Mouse (Mus musculus) ES-Bruce4 (cell line): Measurements from ENCODE around the gene Cfap77. TPM values are rescaled to one million over a fixed set of nuclear protein-coding genes. Genes with fewer than 3 reads are reported as not detected.

Source experiments
- H3K27ac ChIP-seq: 2 replicates; pipeline ENCODE4 v1.5.1; 2012; ENCODE audit warnings: low read length, inconsistent platforms; ENCODE audit not compliant: insufficient read depth
- H3K27me3 ChIP-seq: 2 replicates; pipeline ENCODE4 v1.6.1; 2012; ENCODE audit warnings: mild to moderate bottlenecking, low read length, inconsistent platforms; ENCODE audit not compliant: control insufficient read depth, poor library complexity, insufficient read depth, severe bottlenecking
- H3K36me3 ChIP-seq: 2 replicates; pipeline ENCODE4 v1.6.1; 2012; ENCODE audit warnings: inconsistent platforms, mild to moderate bottlenecking, low read length, moderate library complexity; ENCODE audit not compliant: control insufficient read depth, poor library complexity, insufficient read depth, severe bottlenecking
- H3K4me1 ChIP-seq: one replicate; pipeline ENCODE4 v1.8.1; 2011; ENCODE audit warnings: low read length; ENCODE audit not compliant: control insufficient read depth, insufficient read depth
- H3K4me3 ChIP-seq: 2 replicates; pipeline ENCODE4 v1.5.1; 2011; ENCODE audit warnings: low read depth, mild to moderate bottlenecking, low read length
- H3K9ac ChIP-seq: 2 replicates; pipeline ENCODE4 v1.6.1; 2012; ENCODE audit warnings: low read depth, mild to moderate bottlenecking, inconsistent platforms; ENCODE audit not compliant: poor library complexity, severe bottlenecking
- H3K9me3 ChIP-seq: replicated peaks from 2 replicates; pipeline ENCODE4 v1.6.1; 2012; ENCODE audit warnings: mild to moderate bottlenecking, low read length, inconsistent platforms; ENCODE audit not compliant: control insufficient read depth, poor library complexity, insufficient read depth, severe bottlenecking
- CTCF ChIP-seq: IDR thresholded peaks from one replicate; pipeline ENCODE4 v1.8.1; 2011; ENCODE audit warnings: low read depth, low read length
- EP300 ChIP-seq: IDR thresholded peaks from 2 replicates; pipeline ENCODE4 v1.6.1; 2011; ENCODE audit warnings: low read depth, low read length; ENCODE audit not compliant: insufficient read depth
- POLR2A ChIP-seq: IDR thresholded peaks from one replicate; pipeline ENCODE4 v1.8.1; 2011; ENCODE audit warnings: low read length; ENCODE audit not compliant: insufficient read depth
- polyA plus RNA-seq: library from polyadenylated mRNA; stranded (reverse); fragments of >200 nt; gene quantifications from 2 replicates; pipeline ENCODE4 v1.2.4, GENCODE M21; 2011; ENCODE audit warnings: low read depth; ENCODE audit not compliant: missing spikeins, insufficient read depth, insufficient read length

Gene Cfap77
- polyA plus RNA-seq, 1 experiment, result 2.5 TPM

- no peak for TF ChIP-seq EP300
- TF ChIP-seq CTCF, result peak; percentile 94
- H3K27ac ChIP-seq, result no peak overlapping the region
- no peaks in the 10 kb centered on the region for H3K36me3 ChIP-seq
- no peaks in the 10 kb centered on the region for H3K9me3 ChIP-seq
- no peak overlapping the region for H3K9ac ChIP-seq
- no peaks in the 10 kb centered on the region for H3K4me1 ChIP-seq
- H3K27me3 ChIP-seq, result no peaks in the 10 kb centered on the region
- H3K4me3 ChIP-seq, result no peak overlapping the region
Measured at GRCm38 (mm10) chr2:28976635-28977034, 78.2 kb downstream of the Cfap77 start.

- Histone ChIP-seq H3K4me1 (no peaks in the 10 kb centered on the region), H3K36me3 (no peaks in the 10 kb centered on the region), H3K9ac (no peak overlapping the region), H3K4me3 (no peak overlapping the region), H3K9me3 (no peaks in the 10 kb centered on the region), H3K27ac (no peak overlapping the region), H3K27me3 (no peaks in the 10 kb centered on the region)
- no peak for TF ChIP-seq CTCF
- TF ChIP-seq POLR2A, result no peak
- TF ChIP-seq EP300, result no peak
Measured at GRCm38 (mm10) chr2:28975604-28976003, 79.3 kb downstream of the Cfap77 start.

GRCm38 (mm10) chr2:28974520-28974919 is 80.3 kb downstream of the Cfap77 start:
- Histone ChIP-seq H3K4me3 (peak overlapping the region; percentile 9; the same call in 1 of the 2 replicates), H3K27ac (no peak overlapping the region), H3K4me1 (no peaks in the 10 kb centered on the region), H3K9ac (no peak overlapping the region), H3K36me3 (no peaks in the 10 kb centered on the region), H3K9me3 (no peaks in the 10 kb centered on the region), H3K27me3 (no peaks in the 10 kb centered on the region)
- TF ChIP-seq POLR2A (no peak), EP300 (no peak), CTCF (no peak)

GRCm38 (mm10) chr2:28973832-28974450 is 80.9 kb downstream of the Cfap77 start:
- no peak overlapping the region; the same call in 1 of the 2 replicates for H3K9ac ChIP-seq
- H3K27me3 ChIP-seq, result no peaks in the 10 kb centered on the region
- TF ChIP-seq EP300 (no peak), POLR2A (no peak), CTCF (no peak)
- H3K27ac ChIP-seq, result no peak overlapping the region
- no peaks in the 10 kb centered on the region for H3K36me3 ChIP-seq
- peak overlapping the region; percentile 9 for H3K4me3 ChIP-seq
- H3K4me1 ChIP-seq, result no peaks in the 10 kb centered on the region
- no peaks in the 10 kb centered on the region for H3K9me3 ChIP-seq

- H3K27me3 ChIP-seq, result no peaks in the 10 kb centered on the region
- H3K4me1 ChIP-seq, result no peaks in the 10 kb centered on the region
- no peak overlapping the region for H3K27ac ChIP-seq
Measured at GRCm38 (mm10) chr2:28970424-28970823, 84.4 kb downstream of the Cfap77 start.

GRCm38 (mm10) chr2:28968278-28968677 is 86.6 kb downstream of the Cfap77 start:
- Histone ChIP-seq H3K4me3 (no peak overlapping the region), H3K9ac (no peak overlapping the region), H3K9me3 (no peaks in the 10 kb centered on the region), H3K4me1 (no peaks in the 10 kb centered on the region), H3K27ac (no peak overlapping the region), H3K36me3 (no peaks in the 10 kb centered on the region), H3K27me3 (no peaks in the 10 kb centered on the region)
- no peak for TF ChIP-seq EP300

More at GRCm38 (mm10) chr2:28970424-28970823, 84.4 kb downstream of the Cfap77 start:
- Histone ChIP-seq H3K9me3 (no peaks in the 10 kb centered on the region), H3K9ac (no peak overlapping the region), H3K36me3 (no peaks in the 10 kb centered on the region), H3K4me3 (no peak overlapping the region)
- TF ChIP-seq EP300 (no peak), CTCF (no peak), POLR2A (no peak)
